Mouse (Mus musculus): ENCODE measurements at regions not wholly inside any gene's neighbourhood (a gene's known extent, or its start where the extent isn't known, plus 50 kb on each side); places are given as distances from the start of the nearest gene placed in this dataset.

GRCm38 (mm10) chr2:138708763-138709162 is 452.4 kb downstream of the Btbd3 start:
- no peaks in the 10 kb centered on the region for H3K4me1 ChIP-seq (replicated peaks)
- ATAC-seq (replicated peaks; ENCODE audit: insufficient number of reproducible peaks, insufficient read depth, low FRiP score, low read depth), result no peak
- no peak overlapping the region for H3K27ac ChIP-seq
- H3K4me3 ChIP-seq, result no peak overlapping the region
- no peak overlapping the region for H3K4me2 ChIP-seq
- no peaks in the 10 kb centered on the region for H3K9me3 ChIP-seq (replicated peaks)
- H3K36me3 ChIP-seq, result no peaks in the 10 kb centered on the region
- no peaks in the 10 kb centered on the region for H3K27me3 ChIP-seq
- no peak overlapping the region for H3K9ac ChIP-seq
- 60% methylated on average over 2 of the region's 2 CpGs for WGBS

- Histone ChIP-seq H3K9ac (no peak overlapping the region), H3K4me1 (replicated peaks) (no peaks in the 10 kb centered on the region), H3K27ac (no peak overlapping the region), H3K4me3 (no peak overlapping the region), H3K27me3 (no peaks in the 10 kb centered on the region), H3K36me3 (no peaks in the 10 kb centered on the region), H3K4me2 (no peak overlapping the region), H3K9me3 (replicated peaks) (no peaks in the 10 kb centered on the region)
- no peak for ATAC-seq (replicated peaks; ENCODE audit: insufficient number of reproducible peaks, insufficient read depth, low FRiP score, low read depth)
- WGBS, result 48% methylated on average over 2 of the region's 2 CpGs
Observed at GRCm38 (mm10) chr2:138733846-138734245, 477.5 kb downstream of the Btbd3 start.

- H3K9ac ChIP-seq, result no peak overlapping the region
- H3K4me1 ChIP-seq (replicated peaks), result no peaks in the 10 kb centered on the region
- H3K9me3 ChIP-seq (replicated peaks), result no peaks in the 10 kb centered on the region
- no peak overlapping the region for H3K4me2 ChIP-seq
- H3K27ac ChIP-seq, result no peak overlapping the region
- H3K27me3 ChIP-seq, result no peaks in the 10 kb centered on the region
- WGBS, result 72% methylated on average over 4 of the region's 4 CpGs
- no peaks in the 10 kb centered on the region for H3K36me3 ChIP-seq
- H3K4me3 ChIP-seq, result no peak overlapping the region
- ATAC-seq (replicated peaks; ENCODE audit: insufficient number of reproducible peaks, insufficient read depth, low FRiP score, low read depth), result no peak
Observed at GRCm38 (mm10) chr2:138744806-138745205, 488.4 kb downstream of the Btbd3 start.

- no peak overlapping the region for H3K4me2 ChIP-seq
- H3K27ac ChIP-seq, result no peak overlapping the region
- H3K9me3 ChIP-seq (replicated peaks), result 0 out of 2 replicates have a peak, but pooled peaks cover 3% of the 10 kb centered on the region
- ATAC-seq (replicated peaks; ENCODE audit: insufficient number of reproducible peaks, insufficient read depth, low FRiP score, low read depth), result no peak
- no peak overlapping the region for H3K4me3 ChIP-seq
- no peaks in the 10 kb centered on the region for H3K4me1 ChIP-seq (replicated peaks)
- no peaks in the 10 kb centered on the region for H3K36me3 ChIP-seq
- 65% methylated on average over 3 of the region's 3 CpGs for WGBS
- H3K27me3 ChIP-seq, result no peaks in the 10 kb centered on the region
- no peak overlapping the region for H3K9ac ChIP-seq
Observed at GRCm38 (mm10) chr2:138760439-138760963, 504.1 kb downstream of the Btbd3 start.

GRCm38 (mm10) chr2:138761400-138761799 is 505.0 kb downstream of the Btbd3 start:
- no peak overlapping the region for H3K4me2 ChIP-seq
- no peak for ATAC-seq (replicated peaks; ENCODE audit: insufficient number of reproducible peaks, insufficient read depth, low FRiP score, low read depth)
- 71% methylated on average over 1 of the region's 1 CpGs for WGBS
- H3K9ac ChIP-seq, result no peak overlapping the region
- 0 out of 2 replicates have a peak, but pooled peaks cover 3% of the 10 kb centered on the region for H3K9me3 ChIP-seq (replicated peaks)
- H3K27ac ChIP-seq, result no peak overlapping the region
- H3K4me1 ChIP-seq (replicated peaks), result no peaks in the 10 kb centered on the region
- H3K36me3 ChIP-seq, result no peaks in the 10 kb centered on the region
- no peak overlapping the region for H3K4me3 ChIP-seq
- H3K27me3 ChIP-seq, result no peaks in the 10 kb centered on the region

- Histone ChIP-seq H3K4me3 (no peak overlapping the region), H3K4me2 (no peak overlapping the region), H3K36me3 (no peaks in the 10 kb centered on the region), H3K27me3 (no peaks in the 10 kb centered on the region), H3K27ac (no peak overlapping the region), H3K4me1 (replicated peaks) (no peaks in the 10 kb centered on the region), H3K9me3 (replicated peaks) (no peaks in the 10 kb centered on the region), H3K9ac (no peak overlapping the region)
- whole genome bisulfite sequencing, result 70% methylated on average over 9 of the region's 9 CpGs
- no peak for ATAC-seq (replicated peaks; ENCODE audit: insufficient number of reproducible peaks, insufficient read depth, low FRiP score, low read depth)
Observed at GRCm38 (mm10) chr2:138766275-138766842, 510.0 kb downstream of the Btbd3 start.

GRCm38 (mm10) chr2:138783781-138784180 is 527.4 kb downstream of the Btbd3 start:
- no peaks in the 10 kb centered on the region for H3K36me3 ChIP-seq
- no peaks in the 10 kb centered on the region for H3K4me1 ChIP-seq (replicated peaks)
- no peaks in the 10 kb centered on the region for H3K9me3 ChIP-seq (replicated peaks)
- ATAC-seq (replicated peaks; ENCODE audit: insufficient number of reproducible peaks, insufficient read depth, low FRiP score, low read depth), result no peak
- H3K4me2 ChIP-seq, result no peak overlapping the region
- WGBS, result 76% methylated on average over 3 of the region's 3 CpGs
- no peak overlapping the region for H3K4me3 ChIP-seq
- no peak overlapping the region for H3K9ac ChIP-seq
- H3K27me3 ChIP-seq, result no peaks in the 10 kb centered on the region
- H3K27ac ChIP-seq, result no peak overlapping the region

- Histone ChIP-seq H3K27ac (no peak overlapping the region), H3K9me3 (replicated peaks) (no peaks in the 10 kb centered on the region), H3K36me3 (no peaks in the 10 kb centered on the region), H3K9ac (no peak overlapping the region), H3K4me3 (no peak overlapping the region), H3K27me3 (no peaks in the 10 kb centered on the region), H3K4me2 (no peak overlapping the region), H3K4me1 (replicated peaks) (no peaks in the 10 kb centered on the region)
- ATAC-seq (replicated peaks; ENCODE audit: insufficient number of reproducible peaks, insufficient read depth, low FRiP score, low read depth), result no peak
- 75% methylated on average over 6 of the region's 6 CpGs for WGBS
Observed at GRCm38 (mm10) chr2:138792711-138793450, 536.5 kb downstream of the Btbd3 start.

GRCm38 (mm10) chr2:138806196-138806595 is 549.8 kb downstream of the Btbd3 start:
- H3K27me3 ChIP-seq, result no peaks in the 10 kb centered on the region
- H3K9me3 ChIP-seq (replicated peaks), result no peaks in the 10 kb centered on the region
- 74% methylated on average over 3 of the region's 3 CpGs for WGBS
- H3K27ac ChIP-seq, result no peak overlapping the region
- ATAC-seq (replicated peaks; ENCODE audit: insufficient number of reproducible peaks, insufficient read depth, low FRiP score, low read depth), result no peak
- H3K4me2 ChIP-seq, result no peak overlapping the region
- H3K4me3 ChIP-seq, result no peak overlapping the region
- no peak overlapping the region for H3K9ac ChIP-seq
- H3K36me3 ChIP-seq, result no peaks in the 10 kb centered on the region
- no peaks in the 10 kb centered on the region for H3K4me1 ChIP-seq (replicated peaks)

- H3K27me3 ChIP-seq, result no peaks in the 10 kb centered on the region
- H3K27ac ChIP-seq, result no peak overlapping the region
- no peak overlapping the region for H3K9ac ChIP-seq
- H3K9me3 ChIP-seq (replicated peaks), result no peaks in the 10 kb centered on the region
- no peak for ATAC-seq (replicated peaks; ENCODE audit: insufficient number of reproducible peaks, insufficient read depth, low FRiP score, low read depth)
- H3K36me3 ChIP-seq, result no peaks in the 10 kb centered on the region
- H3K4me3 ChIP-seq, result no peak overlapping the region
- no peaks in the 10 kb centered on the region for H3K4me1 ChIP-seq (replicated peaks)
- no peak overlapping the region for H3K4me2 ChIP-seq
- WGBS, result 78% methylated on average over 2 of the region's 2 CpGs
Observed at GRCm38 (mm10) chr2:138809767-138810166, 553.4 kb downstream of the Btbd3 start.

GRCm38 (mm10) chr2:138820489-138820888 is 564.1 kb downstream of the Btbd3 start:
- no peak overlapping the region for H3K4me3 ChIP-seq
- no peaks in the 10 kb centered on the region for H3K27me3 ChIP-seq
- H3K4me1 ChIP-seq (replicated peaks), result no peaks in the 10 kb centered on the region
- H3K27ac ChIP-seq, result no peak overlapping the region
- no peaks in the 10 kb centered on the region for H3K36me3 ChIP-seq
- 85% methylated on average over 4 of the region's 4 CpGs for WGBS
- no peak for ATAC-seq (replicated peaks; ENCODE audit: insufficient number of reproducible peaks, insufficient read depth, low FRiP score, low read depth)
- H3K9me3 ChIP-seq (replicated peaks), result no peaks in the 10 kb centered on the region
- H3K9ac ChIP-seq, result no peak overlapping the region
- no peak overlapping the region for H3K4me2 ChIP-seq

- Histone ChIP-seq H3K4me1 (replicated peaks) (no peaks in the 10 kb centered on the region), H3K9ac (no peak overlapping the region), H3K36me3 (no peaks in the 10 kb centered on the region), H3K27ac (no peak overlapping the region), H3K27me3 (no peaks in the 10 kb centered on the region), H3K4me3 (no peak overlapping the region), H3K9me3 (replicated peaks) (no peaks in the 10 kb centered on the region), H3K4me2 (no peak overlapping the region)
- 70% methylated on average over 4 of the region's 4 CpGs for WGBS
- no peak for ATAC-seq (replicated peaks; ENCODE audit: insufficient number of reproducible peaks, insufficient read depth, low FRiP score, low read depth)
Observed at GRCm38 (mm10) chr2:138824873-138825272, 568.5 kb downstream of the Btbd3 start.
